Mouse (Mus musculus): ENCODE results near the gene Samd9l.
"Not testable (repeated sequence)": the region's sequence is repeated elsewhere in the genome, so short reads cannot be mapped to it uniquely, and the experiment has no call there.

Gene Samd9l

GRCm38 (mm10) chr6:3399340-3400068 lies at the start of gene Samd9l:
Samd9l (minus strand) TSS chr6:3399572.
- peak; percentile 81 to 97 for DNase-seq

GRCm38 (mm10) chr6:3447404-3447803 lies 48.0 kb upstream of the Samd9l start:
- peak; percentile 65 to 82 for DNase-seq

GRCm38 (mm10) chr6:3443905-3444304 lies 44.5 kb upstream of the Samd9l start:
- DNase-seq, result no peak

DNA sequence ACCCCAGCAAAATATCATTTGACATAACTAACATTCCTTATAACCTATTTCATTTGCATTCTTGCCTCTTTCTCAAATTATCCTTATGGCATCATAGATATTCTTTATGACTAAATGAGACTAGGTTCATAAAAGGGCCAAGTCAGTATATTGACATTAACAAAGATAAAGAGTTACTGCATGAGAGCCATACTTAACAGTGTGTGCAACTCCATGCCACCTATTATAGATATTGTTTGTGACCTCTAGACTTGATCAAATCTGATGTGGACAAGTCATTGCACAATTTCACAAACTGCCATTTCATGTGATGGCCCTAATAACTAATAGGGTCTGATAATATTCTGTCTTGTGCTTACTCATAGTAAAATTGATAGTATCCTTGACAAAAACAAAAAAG lies 36.7 kb upstream of the Samd9l start:
- no peak for DNase-seq

- not testable (repeated sequence) for DNase-seq
These were observed 31.6 kb upstream of the Samd9l start for GRCm38 (mm10) chr6:3430976-3431375.

DNA sequence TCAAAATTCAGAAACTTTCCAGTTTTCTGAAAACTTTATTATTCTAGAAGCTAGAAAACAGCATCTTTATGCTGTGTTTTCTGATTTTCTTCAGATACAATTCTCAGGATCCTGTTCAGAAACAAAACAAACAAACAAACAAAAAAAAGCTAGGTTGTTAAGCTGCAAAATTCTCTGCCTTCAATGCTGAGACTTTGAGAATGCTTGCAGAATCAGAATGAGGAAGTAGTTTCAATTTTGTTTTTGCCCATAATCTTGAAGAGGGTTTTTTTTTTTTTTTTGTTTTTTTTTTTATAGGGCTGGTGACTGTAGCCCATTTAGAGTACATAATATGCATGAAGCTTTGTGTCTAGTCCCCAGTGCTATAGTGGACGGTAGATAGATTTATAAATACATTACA lies 27.7 kb upstream of the Samd9l start:
- DNase-seq, result no peak

- DNase-seq, result peak; percentile 52 to 75
These were observed 26.0 kb upstream of the Samd9l start for GRCm38 (mm10) chr6:3425333-3425732.

- DNase-seq, result peak; percentile 81 to 91
These were observed 25.4 kb upstream of the Samd9l start for GRCm38 (mm10) chr6:3424613-3425277.

DNA sequence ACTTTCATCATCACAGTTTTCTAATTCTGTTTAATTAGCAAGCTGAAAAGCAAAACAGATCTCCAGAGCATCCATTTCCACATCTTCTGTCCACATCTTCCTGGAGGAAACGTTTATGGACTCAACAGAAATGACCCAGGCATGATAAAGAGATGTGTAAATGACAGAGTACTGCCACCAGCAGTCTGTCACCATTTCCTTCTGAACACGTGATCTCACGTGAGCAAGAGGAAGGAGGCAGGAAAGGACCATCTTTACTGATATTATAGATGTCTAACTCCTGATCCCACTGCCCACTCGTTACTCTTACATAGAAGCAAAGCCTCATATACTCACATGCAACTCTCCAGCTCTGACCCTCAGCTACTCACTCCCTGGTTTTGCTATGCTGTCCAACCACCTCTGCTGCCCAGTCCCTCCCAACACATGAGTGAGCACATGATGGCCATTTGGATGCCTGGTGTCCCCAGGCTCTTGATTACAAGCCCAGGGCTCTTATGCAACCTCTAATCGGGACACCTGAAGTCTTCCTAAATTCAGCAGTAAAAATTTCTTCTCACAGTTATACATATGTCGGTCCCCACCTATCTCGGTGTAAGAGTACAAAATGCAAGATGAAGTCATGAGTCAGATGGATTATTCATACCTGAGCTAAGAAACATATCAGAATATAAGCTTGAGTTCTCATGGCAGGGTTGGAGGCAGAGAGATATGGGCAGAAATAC lies 2.0 kb downstream of the Samd9l start:
- peak in 1 of 2 experiments; percentile 45 for DNase-seq

- peak; percentile 32 to 57 for DNase-seq
These were observed 3.3 kb downstream of the Samd9l start for GRCm38 (mm10) chr6:3395921-3396611.

DNA sequence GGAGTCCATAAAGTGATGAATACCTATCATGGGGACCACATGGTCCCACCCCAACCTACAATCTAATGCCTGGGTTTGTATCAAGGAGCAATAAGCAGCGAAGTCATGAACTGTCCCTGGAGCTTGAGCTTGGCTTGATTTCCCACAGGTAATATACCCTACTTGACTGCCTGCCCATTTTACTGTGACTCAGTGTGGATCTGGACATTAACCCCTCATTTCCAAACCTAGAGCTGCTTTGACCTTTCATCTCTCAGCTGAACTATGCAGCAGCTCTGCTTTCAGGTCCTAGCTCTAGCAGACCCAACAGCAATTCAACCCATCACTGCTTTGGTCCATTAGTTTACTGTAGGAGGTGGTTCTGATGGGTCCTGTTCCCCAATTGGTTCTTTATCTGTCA lies 9.4 kb downstream of the Samd9l start:
- DNase-seq, result peak; percentile 75 to 76

DNA sequence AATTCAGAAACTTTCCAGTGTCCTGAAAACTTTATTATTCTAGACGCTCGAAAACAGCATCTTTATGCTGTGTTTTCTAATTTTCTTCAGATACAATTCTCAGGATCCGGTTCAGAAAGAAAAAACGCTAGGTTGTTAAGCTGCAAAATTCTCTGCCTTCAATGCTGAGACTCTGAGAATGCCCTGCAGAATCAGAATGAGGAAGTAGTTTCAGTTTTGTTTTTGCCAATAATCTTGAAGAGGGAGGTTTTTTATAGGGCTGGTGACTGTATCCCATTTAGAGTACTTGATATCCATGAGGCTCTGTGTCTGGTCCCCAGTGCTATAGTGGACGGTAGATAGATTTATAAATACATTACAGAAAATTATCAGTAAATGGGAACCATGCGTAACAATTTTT lies 12.8 kb downstream of the Samd9l start:
- DNase-seq, result no peak

DNA sequence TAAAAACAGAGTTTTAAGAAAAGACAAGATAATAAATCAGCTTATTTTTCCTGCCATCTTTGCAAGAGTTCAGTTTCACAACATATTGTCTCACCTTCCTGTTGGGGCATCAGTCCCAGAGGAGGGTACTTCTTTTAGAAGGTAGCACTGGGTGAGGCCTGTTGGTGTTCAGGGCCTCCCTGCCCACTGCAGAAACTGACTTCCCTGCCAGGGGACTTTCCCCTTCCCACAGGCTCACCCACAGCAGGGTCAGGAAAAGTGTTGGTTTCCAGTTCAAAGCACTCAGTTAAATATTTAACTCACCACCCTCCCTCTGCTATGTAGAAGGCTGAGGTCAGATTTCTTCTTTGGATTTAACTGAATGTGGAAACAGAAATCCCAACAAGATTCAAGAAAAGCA lies 14.6 kb downstream of the Samd9l start:
- DNase-seq, result not testable (repeated sequence)

DNA sequence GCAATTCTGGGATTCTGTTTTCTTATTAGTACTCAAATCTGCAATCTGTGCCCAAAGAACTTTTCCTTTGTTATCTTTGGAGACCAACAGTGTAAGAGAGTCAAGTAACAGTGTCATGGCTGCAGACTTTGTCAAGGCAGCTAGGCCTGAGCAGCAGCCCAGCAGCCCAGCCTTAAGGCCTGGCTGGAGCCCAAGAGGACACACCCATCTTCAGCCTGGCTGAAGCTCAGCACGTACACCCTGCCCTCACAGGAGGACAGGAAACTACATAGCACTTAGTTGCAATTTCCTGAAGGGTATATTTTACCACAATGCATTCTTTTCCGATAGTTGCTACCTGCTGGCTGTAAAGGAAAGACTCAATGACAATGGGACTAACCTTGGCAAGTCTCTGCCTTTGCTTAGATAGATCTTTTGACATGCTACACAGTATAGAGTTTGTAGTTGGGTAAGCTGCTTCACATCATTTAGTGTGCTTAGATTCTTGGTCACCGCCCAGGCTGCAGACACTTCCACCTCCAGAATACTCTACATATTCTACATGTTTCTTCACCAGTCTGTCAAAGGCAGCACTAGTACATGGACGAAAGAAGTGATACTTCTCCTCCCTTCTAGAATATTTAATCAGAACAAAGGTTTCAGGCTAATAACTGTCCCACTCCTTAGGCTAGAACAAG lies 15.1 kb downstream of the Samd9l start:
- peak; percentile 39 to 73 for DNase-seq

DNA sequence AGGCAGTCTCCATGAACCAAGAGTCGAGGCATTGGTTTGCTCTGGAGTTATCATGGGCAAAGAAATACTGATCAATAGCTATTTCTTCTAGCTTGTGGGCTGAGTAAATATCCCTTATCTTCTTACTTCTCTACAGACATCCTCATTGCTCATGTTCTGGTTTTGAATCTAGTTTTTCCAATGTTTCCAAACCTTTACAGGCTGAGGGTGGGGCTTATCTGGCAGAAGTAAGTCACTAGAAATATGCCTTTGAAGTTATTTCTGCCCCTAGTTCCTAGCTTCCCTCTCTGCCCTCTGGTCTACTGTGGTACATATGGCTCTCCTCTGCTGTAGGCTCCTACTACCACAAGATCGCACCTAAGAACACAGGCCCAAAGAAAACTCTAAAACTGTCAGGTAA lies 20.2 kb downstream of the Samd9l start:
- DNase-seq, result no peak

GRCm38 (mm10) chr6:3376687-3377086 lies 22.7 kb downstream of the Samd9l start:
- DNase-seq, result no peak

DNA sequence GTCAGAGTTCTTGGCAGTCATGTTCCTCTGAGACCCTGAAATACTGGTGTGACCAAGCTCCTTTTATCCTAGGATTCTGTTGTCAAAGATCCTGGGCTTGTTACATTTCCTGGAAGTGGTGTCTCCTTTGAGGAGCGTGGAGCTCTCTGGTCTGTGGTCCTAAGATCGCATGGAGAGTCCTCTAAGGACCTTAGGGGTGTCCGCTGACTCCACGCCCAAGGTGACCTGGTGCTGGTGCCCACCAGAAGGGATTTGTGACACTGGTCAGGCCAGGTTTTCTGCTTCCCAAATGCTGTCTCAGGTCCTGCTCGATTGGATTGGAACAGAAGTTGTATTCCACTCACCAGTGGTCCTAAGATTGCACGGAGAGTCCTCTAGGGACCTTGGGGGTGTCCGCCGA lies 29.8 kb downstream of the Samd9l start:
- no peak for DNase-seq

GRCm38 (mm10) chr6:3365609-3366008 lies 33.8 kb downstream of the Samd9l start:
- DNase-seq, result not testable (repeated sequence)

GRCm38 (mm10) chr6:3345924-3346597 lies 53.3 kb downstream of the Samd9l start:
- peak; percentile 52 to 75 for DNase-seq

GRCm38 (mm10) chr6:3345043-3345639 lies 54.2 kb downstream of the Samd9l start:
- not testable (repeated sequence) for DNase-seq

GRCm38 (mm10) chr6:3343603-3344247 lies 55.6 kb downstream of the Samd9l start:
- DNase-seq, result not testable (repeated sequence)
